Mouse (Mus musculus) kidney, adult 2 months (tissue): ENCODE measurements around the gene Tnf.

ENCODE experiments used
- CTCF ChIP-seq: fragments of 200-500 bp; conservative IDR thresholded peaks from 2 replicates; pipeline ENCODE4 v1.5.1; 2011; ENCODE audit warnings: low read depth, mild to moderate bottlenecking, control low read depth, low read length, moderate library complexity, mixed read lengths; ENCODE audit not compliant: insufficient read depth, insufficient read length
- POLR2A ChIP-seq: fragments of 200-500 bp; IDR thresholded peaks from one replicate; pipeline ENCODE4 v1.6.1; 2011; ENCODE audit warnings: low read depth, low read length, control low read depth

DNA sequence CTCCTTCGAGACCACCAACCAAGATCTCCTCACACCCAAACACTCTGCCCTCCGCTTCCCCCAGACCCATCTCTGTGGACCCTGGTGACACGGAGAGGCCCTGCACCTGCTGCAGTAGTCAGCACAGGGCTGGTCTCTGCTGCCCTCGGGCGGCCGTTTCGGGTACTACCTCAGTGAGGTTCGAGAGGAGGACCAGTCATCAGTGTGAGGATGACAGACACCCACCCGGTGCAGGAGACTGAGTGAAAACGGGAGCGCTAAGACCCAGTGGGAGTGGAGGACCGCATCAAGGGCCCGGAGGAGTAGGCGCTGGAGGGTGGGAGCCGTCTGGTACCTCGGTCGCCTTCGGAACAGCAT is 34.6 kb upstream of the Tnf start:
- TF ChIP-seq CTCF (peak; percentile 94), POLR2A (no peak)
